Mouse (Mus musculus) testis, adult 2 months (tissue): ENCODE measurements around the gene Cnpy2. TPM values are rescaled to one million over a fixed set of nuclear protein-coding genes. Genes with fewer than 3 reads are reported as not detected.
"Not testable (repeated sequence)": the region's sequence is repeated elsewhere in the genome, so short reads cannot be mapped to it uniquely, and the experiment has no call there.

ENCODE experiments used
- H3K27ac ChIP-seq: fragments of 200-500 bp; 2 replicates; pipeline ENCODE4 v1.5.1; 2012; ENCODE audit warnings: low read depth, low read length; ENCODE audit not compliant: control insufficient read depth, insufficient read depth
- H3K27me3 ChIP-seq: fragments of 200-500 bp; 2 replicates; pipeline ENCODE4 v1.6.1; 2012; ENCODE audit warnings: mild to moderate bottlenecking, low read length, moderate library complexity; ENCODE audit not compliant: control insufficient read depth, insufficient read depth
- H3K36me3 ChIP-seq: fragments of 200-500 bp; 2 replicates; pipeline ENCODE4 v1.6.1; 2012; ENCODE audit warnings: mild to moderate bottlenecking, low read length; ENCODE audit not compliant: control insufficient read depth, insufficient read depth
- H3K4me1 ChIP-seq: fragments of 200-500 bp; 2 replicates; pipeline ENCODE4 v1.6.1; 2012; ENCODE audit warnings: low read length; ENCODE audit not compliant: control insufficient read depth, insufficient read depth
- H3K4me3 ChIP-seq: fragments of 200-500 bp; 2 replicates; pipeline ENCODE4 v1.5.1; 2012; ENCODE audit warnings: low read depth, mild to moderate bottlenecking, low read length, moderate library complexity, mixed read lengths; ENCODE audit not compliant: control insufficient read depth
- CTCF ChIP-seq: fragments of 200-500 bp; IDR thresholded peaks from 2 replicates; pipeline ENCODE4 v1.5.1; 2012; ENCODE audit warnings: low read depth, mild to moderate bottlenecking, inconsistent platforms, low read length, moderate library complexity; ENCODE audit not compliant: control insufficient read depth, insufficient read depth, insufficient replicate concordance
- POLR2A ChIP-seq: fragments of 200-500 bp; IDR thresholded peaks from 2 replicates; pipeline ENCODE4 v1.6.1; 2012; ENCODE audit warnings: low read depth, mild to moderate bottlenecking, inconsistent platforms, low read length, moderate library complexity; ENCODE audit not compliant: control insufficient read depth
- polyA plus RNA-seq: library from polyadenylated mRNA; depleted of rRNA; stranded (reverse); fragments of >200 nt; gene quantifications from 2 replicates; pipeline ENCODE4 v1.2.3, GENCODE M21; 2012

Gene Cnpy2
- polyA plus RNA-seq, 1 experiment = 7.4 TPM

GRCm38 (mm10) chr10:128323516-128323915 is 1.3 kb downstream of the Cnpy2 start:
- Histone ChIP-seq H3K27ac (no peak overlapping the region), H3K4me1 (peaks cover 16% of the 10 kb centered on the region), H3K4me3 (no peak overlapping the region), H3K36me3 (no peaks in the 10 kb centered on the region; the same call in 1 of the 2 replicates), H3K27me3 (no peaks in the 10 kb centered on the region)
- TF ChIP-seq CTCF (no peak), POLR2A (no peak)

GRCm38 (mm10) chr10:128326825-128327224 is 4.6 kb downstream of the Cnpy2 start:
- H3K4me1 ChIP-seq = peaks cover 13% of the 10 kb centered on the region
- no peak overlapping the region for H3K4me3 ChIP-seq
- TF ChIP-seq CTCF = no peak
- no peak for TF ChIP-seq POLR2A
- H3K27ac ChIP-seq = no peak overlapping the region
- H3K27me3 ChIP-seq = no peaks in the 10 kb centered on the region
- no peaks in the 10 kb centered on the region for H3K36me3 ChIP-seq

GRCm38 (mm10) chr10:128327610-128328009 is 5.4 kb downstream of the Cnpy2 start:
- no peaks in the 10 kb centered on the region for H3K36me3 ChIP-seq
- no peak overlapping the region for H3K27ac ChIP-seq
- H3K4me3 ChIP-seq = no peak overlapping the region
- TF ChIP-seq POLR2A = no peak
- TF ChIP-seq CTCF = no peak
- H3K27me3 ChIP-seq = no peaks in the 10 kb centered on the region
- peaks cover 7% of the 10 kb centered on the region for H3K4me1 ChIP-seq

GRCm38 (mm10) chr10:128332358-128333249 is 10.3 kb downstream of the Cnpy2 start:
- not testable (repeated sequence) for H3K4me1 ChIP-seq, H3K36me3 ChIP-seq, H3K27me3 ChIP-seq, H3K4me3 ChIP-seq, H3K27ac ChIP-seq

- no peak overlapping the region for H3K4me3 ChIP-seq
- no peak overlapping the region for H3K27ac ChIP-seq
- TF ChIP-seq CTCF = no peak
- TF ChIP-seq POLR2A = no peak
- peaks cover 6% of the 10 kb centered on the region for H3K4me1 ChIP-seq
- no peaks in the 10 kb centered on the region for H3K36me3 ChIP-seq
- H3K27me3 ChIP-seq = no peaks in the 10 kb centered on the region
Measured at GRCm38 (mm10) chr10:128335582-128335981, 13.3 kb downstream of the Cnpy2 start.

GRCm38 (mm10) chr10:128336195-128336594 is 13.9 kb downstream of the Cnpy2 start:
- TF ChIP-seq CTCF = no peak
- no peak overlapping the region for H3K4me3 ChIP-seq
- no peak overlapping the region for H3K27ac ChIP-seq

GRCm38 (mm10) chr10:128336597-128336996 is 14.3 kb downstream of the Cnpy2 start:
- Histone ChIP-seq H3K4me3 (peak overlapping the region; percentile 100; the same call in 1 of the 2 replicates), H3K27ac (peak overlapping the region; percentile 10), H3K27me3 (no peaks in the 10 kb centered on the region), H3K36me3 (no peaks in the 10 kb centered on the region), H3K4me1 (peaks cover 6% of the 10 kb centered on the region)
- no peak for TF ChIP-seq CTCF

More at GRCm38 (mm10) chr10:128336195-128336594, 13.9 kb downstream of the Cnpy2 start:
- Histone ChIP-seq H3K36me3 (no peaks in the 10 kb centered on the region), H3K4me1 (peaks cover 6% of the 10 kb centered on the region), H3K27me3 (no peaks in the 10 kb centered on the region)
